Mouse (Mus musculus) hindbrain, embryonic 16.5 days (tissue): ENCODE measurements around the gene Samd11. TPM values are rescaled to one million over a fixed set of nuclear protein-coding genes. Genes with fewer than 3 reads are reported as not detected.

Source experiments
- ATAC-seq: fragments of 200-750 bp; cut with Nextera tagmentation; 2 replicates; pipeline ENCODE4 v1.8.0; 2017; ENCODE audit warnings: moderate TSS enrichment, moderate library complexity
- H3K27ac ChIP-seq: fragments of 300-500 bp; sonication (generic); 2 replicates; pipeline ENCODE4 v1.5.1; 2014; ENCODE audit warnings: low read depth, mild to moderate bottlenecking, control low read depth, low read length, moderate library complexity
- H3K27me3 ChIP-seq: fragments of 300-500 bp; sonication (generic); replicated peaks from 2 replicates; pipeline ENCODE4 v1.6.1; 2014; ENCODE audit warnings: low read length; ENCODE audit not compliant: control insufficient read depth, insufficient read depth
- H3K36me3 ChIP-seq: fragments of 300-500 bp; sonication (generic); 2 replicates; pipeline ENCODE4 v1.6.1; 2014; ENCODE audit warnings: mild to moderate bottlenecking, low read length, moderate library complexity, mixed read lengths; ENCODE audit not compliant: control insufficient read depth, insufficient read depth
- H3K4me1 ChIP-seq: fragments of 300-500 bp; sonication (generic); 2 replicates; pipeline ENCODE4 v1.6.1; 2014; ENCODE audit warnings: low read depth, low read length; ENCODE audit not compliant: control insufficient read depth, insufficient read depth
- H3K4me2 ChIP-seq: fragments of 300-500 bp; sonication (generic); 2 replicates; pipeline ENCODE4 v1.6.1; 2014; ENCODE audit warnings: mild to moderate bottlenecking, low read length, control low read depth, moderate library complexity
- H3K4me3 ChIP-seq: fragments of 300-500 bp; sonication (generic); 2 replicates; pipeline ENCODE4 v1.5.1; 2014; ENCODE audit warnings: mild to moderate bottlenecking, low read length, control low read depth, moderate library complexity
- H3K9ac ChIP-seq: fragments of 300-500 bp; sonication (generic); 2 replicates; pipeline ENCODE4 v1.6.1; 2014; ENCODE audit warnings: low read depth, mild to moderate bottlenecking, control low read depth, low read length, moderate library complexity
- H3K9me3 ChIP-seq: fragments of 300-500 bp; sonication (generic); 2 replicates; pipeline ENCODE4 v1.6.1; 2014; ENCODE audit warnings: mild to moderate bottlenecking, low read length, moderate library complexity; ENCODE audit not compliant: control insufficient read depth
- WGBS: fragments of 180-500 bp; shearing (Covaris S2); extraction: QIAGEN DNeasy Blood & Tissue Kit; methylation state at CpG from one replicate; pipeline ENCODE4 v1.1.7; 2014; 5-methylcytosine and 5-hydroxymethylcytosine counted together
- microRNA-seq: library from miRNA; unstranded; fragments of <30 nt; microRNA quantifications from one replicate; pipeline ENCODE4, GENCODE M21; 2017
- polyA plus RNA-seq: library from polyadenylated mRNA; unstranded; fragments of >200 nt; fragmentation: Nextera tagmentation; extraction: Ambion mirVana; gene quantifications from 2 replicates; pipeline ENCODE4 v1.2.1, GENCODE M21; 2015

Samd11 gene
- polyA plus RNA-seq, 1 experiment from 2014 or later = 2.0 TPM

DNA sequence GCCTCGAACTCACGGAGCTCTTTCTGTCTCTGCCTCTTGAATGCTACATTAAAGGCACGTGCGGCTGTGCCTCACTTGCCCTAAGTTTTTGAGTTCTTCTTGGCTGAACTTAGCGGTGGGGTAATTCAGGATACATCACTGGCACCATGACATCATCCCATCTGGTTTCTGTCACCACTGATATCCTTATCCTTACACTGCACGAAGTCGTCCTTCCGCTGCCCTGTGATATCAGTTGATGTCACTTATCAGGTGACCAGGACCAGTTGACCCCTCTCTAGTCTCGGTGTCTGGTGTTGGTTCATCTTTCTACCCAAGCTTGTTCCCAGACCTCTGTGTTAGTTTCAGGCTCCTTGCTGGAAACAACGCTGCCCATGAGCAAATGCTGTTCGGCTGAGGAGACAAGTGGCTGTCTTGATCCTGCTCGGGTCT, 53.0 kb downstream of the Samd11 start:
- peak overlapping the region; percentile 75 for H3K9ac ChIP-seq
- peak overlapping the region; percentile 57 for H3K27ac ChIP-seq
- H3K36me3 ChIP-seq = no peaks in the 10 kb centered on the region
- no peak for ATAC-seq
- H3K9me3 ChIP-seq = no peaks in the 10 kb centered on the region
- WGBS = 41% methylated on average over 12 of the region's 12 CpGs
- H3K4me1 ChIP-seq = peaks cover 17% of the 10 kb centered on the region
- H3K4me2 ChIP-seq = peak overlapping the region; percentile 96
- H3K4me3 ChIP-seq = peak overlapping the region; percentile 61
- H3K27me3 ChIP-seq = 0 out of 2 replicates have a peak, but pooled peaks cover 2% of the 10 kb centered on the region

DNA sequence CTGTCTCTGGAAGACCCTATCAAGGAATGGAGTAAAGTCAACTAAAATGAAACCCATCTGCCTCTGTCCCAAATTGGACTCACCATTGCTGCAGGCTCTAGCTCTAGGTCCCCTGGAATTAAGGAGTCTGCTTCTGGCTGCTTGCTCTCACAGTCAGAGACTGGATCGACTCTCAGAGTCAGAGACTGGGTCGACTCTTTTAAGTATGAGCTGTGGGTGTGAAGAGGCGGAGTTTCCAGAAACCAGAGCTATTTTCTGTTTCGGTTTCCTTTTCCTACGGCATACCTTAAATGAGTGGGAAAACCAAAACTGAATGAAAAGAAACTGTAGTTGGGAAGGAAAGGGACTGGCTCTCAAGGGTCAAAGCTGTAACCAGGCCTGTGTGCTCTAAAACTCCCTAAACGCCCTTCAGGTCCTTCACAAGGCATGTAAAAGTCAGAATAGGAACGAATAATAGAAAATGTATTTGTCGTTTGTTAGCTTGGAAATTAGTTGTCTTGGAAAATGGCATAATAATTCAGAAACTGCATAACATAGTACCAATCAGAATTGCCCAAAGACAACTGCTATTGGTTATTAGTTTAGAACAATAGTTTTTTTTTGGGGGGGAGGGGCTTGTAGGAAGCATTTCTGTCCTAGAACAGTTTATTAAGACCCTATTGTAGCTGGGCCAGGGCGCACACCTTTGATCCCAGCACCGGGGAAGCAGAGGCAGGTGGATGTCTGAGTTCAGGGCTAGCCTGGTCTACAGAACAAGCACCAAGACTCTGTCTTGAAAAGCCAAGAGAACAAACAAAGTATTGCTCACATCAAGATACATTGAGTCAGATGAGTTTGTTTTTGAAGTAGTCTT, 54.6 kb downstream of the Samd11 start, which contains the start of gene Isg15:
TSS of gene Isg15 (minus strand) at position 196 of the 853 bp plus-strand sequence.
- ATAC-seq = no peak
- WGBS = 61% methylated on average over 10 of the region's 10 CpGs
- 0 out of 2 replicates have a peak, but pooled peaks cover 2% of the 10 kb centered on the region for H3K27me3 ChIP-seq
- no peak within 1 kb of the TSS for H3K9ac ChIP-seq
- peaks cover 23% of the 10 kb centered on the region for H3K4me1 ChIP-seq
- no peaks in the 10 kb centered on the region for H3K9me3 ChIP-seq
- H3K4me2 ChIP-seq = no peak within 1 kb of the TSS
- no peak within 1 kb of the TSS for H3K27ac ChIP-seq
- H3K36me3 ChIP-seq = no peaks in the 10 kb centered on the region
- H3K4me3 ChIP-seq = no peak within 1 kb of the TSS

DNA sequence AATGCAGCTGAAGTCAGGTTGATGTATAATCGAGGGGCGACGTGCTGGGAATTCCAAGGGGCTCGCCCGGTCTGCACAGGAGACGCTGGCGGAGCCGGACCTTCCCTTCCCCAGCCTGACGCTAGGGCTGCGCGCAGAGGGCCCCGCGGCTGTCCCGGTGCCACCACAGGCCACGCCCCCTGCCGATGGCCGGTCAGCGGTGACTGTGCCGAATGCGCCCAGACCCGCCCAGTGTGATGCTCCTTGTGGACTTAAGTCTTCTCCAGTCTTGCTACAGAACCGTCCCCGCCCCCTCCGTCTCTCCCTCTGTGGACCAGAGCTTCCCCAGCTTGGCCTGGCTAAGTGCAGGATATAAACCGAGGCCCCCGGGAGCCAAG, 57.6 kb downstream of the Samd11 start:
- WGBS = under 1% methylated on average over 25 of the region's 26 CpGs
- H3K27ac ChIP-seq = peak overlapping the region; percentile 87
- 0 out of 2 replicates have a peak, but pooled peaks cover 2% of the 10 kb centered on the region for H3K27me3 ChIP-seq
- no peaks in the 10 kb centered on the region for H3K36me3 ChIP-seq
- peak; percentile 92 for ATAC-seq
- H3K9ac ChIP-seq = peak overlapping the region; percentile 67
- peak overlapping the region; percentile 64 for H3K4me2 ChIP-seq
- H3K4me1 ChIP-seq = peaks cover 31% of the 10 kb centered on the region
- peak overlapping the region; percentile 82 for H3K4me3 ChIP-seq
- no peaks in the 10 kb centered on the region for H3K9me3 ChIP-seq

DNA sequence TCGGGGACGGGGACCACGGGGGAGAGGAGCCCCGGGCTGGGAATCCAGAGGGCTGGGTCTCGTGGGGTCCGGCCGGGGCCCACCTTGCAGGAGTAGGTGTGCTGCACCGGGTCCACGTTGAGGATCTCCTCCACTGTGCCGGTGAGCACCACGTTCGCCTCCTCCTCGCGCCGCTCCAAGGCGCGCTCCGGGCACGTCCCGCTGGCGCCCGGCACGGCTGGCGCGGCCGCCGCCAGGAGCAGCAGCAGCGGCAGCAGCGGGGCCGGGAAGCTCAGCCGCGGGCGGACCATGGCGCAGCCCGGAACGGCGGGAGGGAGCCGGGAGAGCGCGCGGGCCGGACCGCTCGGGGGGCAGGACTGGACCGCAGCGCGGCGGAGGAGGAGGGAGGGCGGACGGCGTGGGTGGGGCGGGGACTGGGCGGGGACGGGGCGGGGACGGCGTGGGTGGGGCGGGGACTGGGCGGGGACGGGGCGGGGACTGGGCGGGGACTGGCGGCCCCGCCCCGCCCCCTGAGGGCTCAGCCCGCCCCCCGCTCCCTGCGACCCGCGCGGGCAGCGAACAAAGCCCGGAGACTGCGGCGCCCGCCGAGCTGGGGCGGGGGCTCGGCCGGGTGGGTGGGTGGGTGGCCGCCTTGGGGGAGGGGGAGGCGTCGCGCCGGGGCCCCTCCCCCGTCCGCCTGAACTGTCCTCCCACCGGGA, 58.2 kb downstream of the Samd11 start, which contains the start of gene Agrn:
TSS of gene Agrn (minus strand) at position 358 of the 698 bp plus-strand sequence.
- 1% methylated on average over 20 of the region's 88 CpGs for WGBS
- ATAC-seq = peak; percentile 81

More for the DNA sequence above, 58.2 kb downstream of the Samd11 start, which contains the start of gene Agrn:
- peak within 1 kb of the TSS; percentile 95 for H3K9ac ChIP-seq
- H3K4me2 ChIP-seq = peak within 1 kb of the TSS; percentile 68
- no peaks in the 10 kb centered on the region for H3K36me3 ChIP-seq
- 0 out of 2 replicates have a peak, but pooled peaks cover under 1% of the 10 kb centered on the region for H3K27me3 ChIP-seq
- H3K4me3 ChIP-seq = peak within 1 kb of the TSS; percentile 82
- no peaks in the 10 kb centered on the region for H3K9me3 ChIP-seq
- peak within 1 kb of the TSS; percentile 87 for H3K27ac ChIP-seq
- H3K4me1 ChIP-seq = peaks cover 31% of the 10 kb centered on the region

Small RNAs within 50 kb of the gene (microRNA-seq; reads per million reads assigned to microRNA genes)
- 1.2 reads per million for gene Mir7658

Other genes with a start within 250 kb of the Samd11 start
- gene Tnfrsf4, start 241.8 kb downstream of the Samd11 start, polyA plus RNA-seq = 0.64 TPM in 1 of 2 replicates, not detected in the other
- gene Tnfrsf18, start 229.5 kb downstream of the Samd11 start, polyA plus RNA-seq = 1.7 and 1.8 TPM in 2 replicates
- not detected in 2 replicates for gene Ttll10, start 196.2 kb downstream of the Samd11 start, polyA plus RNA-seq
- gene 9430015G10Rik, start 145.7 kb downstream of the Samd11 start, polyA plus RNA-seq = 28.0 and 31.3 TPM in 2 replicates
- 0.40 and 0.52 TPM in 2 replicates for gene Rnf223, start 125.1 kb downstream of the Samd11 start, polyA plus RNA-seq
- 94.4 and 118 TPM in 2 replicates for gene Agrn, start 58.2 kb downstream of the Samd11 start, polyA plus RNA-seq
- 1.4 and 1.8 TPM in 2 replicates for gene Isg15, start 54.8 kb downstream of the Samd11 start, polyA plus RNA-seq
- 3.7 and 5.3 TPM in 2 replicates for gene AW011738, start 52.4 kb downstream of the Samd11 start, polyA plus RNA-seq
- 2.2 and 2.4 TPM in 2 replicates for gene Perm1, start 39.8 kb downstream of the Samd11 start, polyA plus RNA-seq
- 26.2 and 29.2 TPM in 2 replicates for gene Plekhn1, start 20.8 kb downstream of the Samd11 start, polyA plus RNA-seq
- gene Noc2l, start 19.6 kb downstream of the Samd11 start, polyA plus RNA-seq = 43.2 and 48.7 TPM in 2 replicates
- not detected in 2 replicates for gene Vmn2r-ps159, start 75.4 kb upstream of the Samd11 start, polyA plus RNA-seq